Mouse (Mus musculus): ENCODE data around the gene Slc24a2.

GRCm38 (mm10) chr4:87018073-87018997 is 211.9 kb downstream of the Slc24a2 start:
- TF ChIP-seq GATA1 (IDR thresholded peaks at IDR 0.05; ENCODE audit: borderline replicate concordance, low read length): no peak
- TF ChIP-seq FLI1 (IDR thresholded peaks at IDR 0.05; ENCODE audit: low read length): no peak
